Mouse (Mus musculus) splenic B cell, adult 2 months (primary cell): ENCODE results near the gene Ffar4.
A peak's percentile ranks its signal among the peaks of the same experiment; 100 is the strongest.

Experiments
- DNase-seq: peaks from one replicate; pipeline ENCODE4 v3.0.0-alpha.2; 2011; ENCODE audit warnings: low read depth, low spot score
- H3K27me3 ChIP-seq: 2 replicates; pipeline ENCODE4 v1.6.1; 2012; ENCODE audit warnings: mild to moderate bottlenecking, low read length, moderate library complexity, mixed read lengths; ENCODE audit not compliant: control insufficient read depth, poor library complexity, insufficient read depth, severe bottlenecking
- H3K36me3 ChIP-seq: 2 replicates; pipeline ENCODE4 v1.6.1; 2012; ENCODE audit warnings: mild to moderate bottlenecking, low read length, moderate library complexity, mixed read lengths; ENCODE audit not compliant: control insufficient read depth, poor library complexity, insufficient read depth, severe bottlenecking

Gene Ffar4

GRCm38 (mm10) chr19:38096858-38097758 is at the start of gene Ffar4:
Gene Ffar4 (plus strand): TSS chr19:38097071.
- H3K27me3 ChIP-seq: no peaks in the 10 kb centered on the region
- DNase-seq: no peak
- no peaks in the 10 kb centered on the region for H3K36me3 ChIP-seq

DNA sequence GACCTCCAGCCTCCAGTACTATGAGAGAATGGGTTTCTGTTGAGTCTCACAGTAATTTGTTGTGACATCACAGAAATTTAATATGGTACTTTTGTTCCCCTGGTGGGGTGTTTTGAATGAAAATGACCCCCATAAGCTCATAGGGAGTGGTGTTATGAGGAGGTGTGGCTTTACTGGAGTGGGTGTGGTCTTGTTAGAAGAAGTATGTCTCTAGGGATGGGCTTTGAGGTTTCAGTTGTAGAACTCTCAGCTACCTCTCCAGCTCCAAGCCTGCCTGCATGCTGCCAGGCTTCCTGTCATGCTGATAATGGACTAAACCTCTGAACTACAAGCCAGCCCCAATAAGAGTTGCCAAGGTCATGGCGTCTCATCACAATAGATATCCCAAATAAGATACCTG is 47.2 kb upstream of the Ffar4 start:
- no peaks in the 10 kb centered on the region for H3K27me3 ChIP-seq
- H3K36me3 ChIP-seq: no peaks in the 10 kb centered on the region
- no peak for DNase-seq

- peak; percentile 42 for DNase-seq
- Histone ChIP-seq H3K27me3 (no peaks in the 10 kb centered on the region), H3K36me3 (no peaks in the 10 kb centered on the region)
These were observed 43.4 kb upstream of the Ffar4 start for GRCm38 (mm10) chr19:38053227-38054041.

GRCm38 (mm10) chr19:38054149-38054719 is 42.6 kb upstream of the Ffar4 start:
- Histone ChIP-seq H3K27me3 (no peaks in the 10 kb centered on the region), H3K36me3 (no peaks in the 10 kb centered on the region)
- peak; percentile 90 for DNase-seq

- Histone ChIP-seq H3K36me3 (no peaks in the 10 kb centered on the region), H3K27me3 (no peaks in the 10 kb centered on the region)
- peak; percentile 99 for DNase-seq
These were observed 42.1 kb upstream of the Ffar4 start, which contains the start of gene Cep55 for GRCm38 (mm10) chr19:38054720-38055192. Gene Cep55 (plus strand): TSS chr19:38055011.

DNA sequence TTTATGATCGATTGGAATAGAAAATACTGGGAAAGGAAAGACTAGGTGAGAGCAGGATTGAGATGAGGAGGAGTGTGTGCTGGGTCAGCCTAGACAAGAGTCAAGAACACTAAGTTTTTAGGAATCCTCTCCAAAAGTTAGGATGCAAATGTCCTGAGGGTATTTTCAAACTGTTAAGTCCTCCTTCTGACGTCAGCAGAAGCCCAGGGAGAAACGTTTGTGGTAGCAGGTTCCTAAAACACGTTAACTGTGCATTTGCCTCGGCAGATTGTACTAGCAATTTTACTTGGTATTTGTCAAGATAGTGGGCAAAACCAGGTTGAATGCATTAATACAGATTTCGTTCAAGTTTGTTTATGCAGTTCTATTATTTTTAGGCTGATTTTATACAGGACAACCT is 41.1 kb upstream of the Ffar4 start:
- Histone ChIP-seq H3K27me3 (no peaks in the 10 kb centered on the region), H3K36me3 (no peaks in the 10 kb centered on the region)
- peak; percentile 7 for DNase-seq

DNA sequence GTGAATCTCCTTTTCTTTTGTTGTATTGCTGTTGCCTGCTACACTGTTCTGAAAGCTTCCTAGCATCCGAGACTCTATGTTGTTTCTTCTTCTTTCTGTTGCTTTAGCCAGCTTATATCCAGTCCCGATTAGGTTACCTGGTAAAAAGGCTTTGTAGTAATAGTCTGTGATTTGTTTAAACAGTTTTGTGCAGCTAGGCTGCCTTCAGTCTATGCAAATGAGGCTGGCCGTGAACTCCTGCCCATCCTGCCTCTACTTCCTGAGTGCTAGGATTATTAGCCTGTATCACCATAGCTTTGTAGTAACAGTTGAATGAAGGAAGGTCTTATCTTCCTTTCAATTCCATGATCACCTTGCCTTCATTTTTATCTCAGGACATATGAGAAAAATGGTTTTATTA is 40.6 kb upstream of the Ffar4 start:
- H3K27me3 ChIP-seq: no peaks in the 10 kb centered on the region
- DNase-seq: no peak
- H3K36me3 ChIP-seq: no peaks in the 10 kb centered on the region

GRCm38 (mm10) chr19:38056931-38057330 is 39.9 kb upstream of the Ffar4 start:
- DNase-seq: no peak
- Histone ChIP-seq H3K27me3 (no peaks in the 10 kb centered on the region), H3K36me3 (no peaks in the 10 kb centered on the region)

DNA sequence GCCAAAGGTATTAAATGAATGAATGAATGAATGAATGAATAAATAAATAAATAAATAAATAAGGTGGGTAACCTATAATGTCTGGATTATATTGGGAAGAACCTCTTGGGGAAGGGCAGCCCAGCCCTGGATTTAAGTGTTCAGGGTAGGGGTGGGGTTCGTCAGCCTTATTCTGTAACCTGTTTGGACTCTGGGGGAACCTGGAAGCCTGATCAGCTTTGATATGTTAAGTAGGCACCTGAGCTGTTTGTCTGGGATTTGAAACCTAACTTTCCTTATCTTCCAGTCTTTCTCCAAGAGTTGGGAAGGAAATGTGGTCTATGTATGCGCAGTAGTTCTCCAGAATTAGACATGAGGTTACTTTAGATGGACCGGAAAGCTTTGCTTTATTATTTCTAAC is 33.7 kb upstream of the Ffar4 start:
- Histone ChIP-seq H3K36me3 (no peaks in the 10 kb centered on the region), H3K27me3 (no peaks in the 10 kb centered on the region)
- no peak for DNase-seq

DNA sequence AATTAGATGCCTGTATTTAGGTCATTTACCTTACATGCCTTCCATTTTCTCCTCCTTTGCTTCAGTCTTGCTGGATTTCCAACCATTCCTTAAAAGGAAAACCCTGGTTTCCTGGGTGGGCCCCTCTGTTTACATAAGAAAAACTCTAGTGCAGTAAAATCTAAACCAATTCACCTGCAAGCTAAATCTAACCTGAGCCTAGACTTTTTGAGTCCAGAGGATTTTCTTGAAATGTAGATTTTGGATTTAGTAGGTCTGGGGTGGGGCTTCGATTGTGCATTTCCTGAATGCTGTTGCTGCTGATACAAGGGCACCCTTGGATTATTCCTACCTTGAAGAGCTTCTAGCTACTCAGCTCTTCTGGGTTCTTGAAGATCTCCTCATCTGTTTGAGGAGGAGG is 32.8 kb upstream of the Ffar4 start:
- H3K27me3 ChIP-seq: no peaks in the 10 kb centered on the region
- DNase-seq: no peak
- H3K36me3 ChIP-seq: no peaks in the 10 kb centered on the region

- DNase-seq: no peak
- Histone ChIP-seq H3K27me3 (no peaks in the 10 kb centered on the region), H3K36me3 (no peaks in the 10 kb centered on the region)
These were observed 23.6 kb upstream of the Ffar4 start for GRCm38 (mm10) chr19:38073226-38073625.

GRCm38 (mm10) chr19:38075051-38075450 is 21.8 kb upstream of the Ffar4 start:
- H3K27me3 ChIP-seq: no peaks in the 10 kb centered on the region
- DNase-seq: no peak

GRCm38 (mm10) chr19:38076251-38076650 is 20.6 kb upstream of the Ffar4 start:
- H3K36me3 ChIP-seq: no peaks in the 10 kb centered on the region
- H3K27me3 ChIP-seq: no peaks in the 10 kb centered on the region
- no peak for DNase-seq

More at GRCm38 (mm10) chr19:38075051-38075450, 21.8 kb upstream of the Ffar4 start:
- no peaks in the 10 kb centered on the region for H3K36me3 ChIP-seq

- H3K27me3 ChIP-seq: no peaks in the 10 kb centered on the region
- DNase-seq: no peak
These were observed 18.9 kb upstream of the Ffar4 start for GRCm38 (mm10) chr19:38077851-38078540.

More at GRCm38 (mm10) chr19:38077851-38078540, 18.9 kb upstream of the Ffar4 start:
- H3K36me3 ChIP-seq: no peaks in the 10 kb centered on the region
